Mouse (Mus musculus) spleen, adult 12 weeks (tissue): ENCODE results near the gene a.

Experiments used
- DNase-seq: peaks from one replicate; pipeline ENCODE4 v3.0.0; 2022; ENCODE audit warnings: low spot score

The a gene

DNA sequence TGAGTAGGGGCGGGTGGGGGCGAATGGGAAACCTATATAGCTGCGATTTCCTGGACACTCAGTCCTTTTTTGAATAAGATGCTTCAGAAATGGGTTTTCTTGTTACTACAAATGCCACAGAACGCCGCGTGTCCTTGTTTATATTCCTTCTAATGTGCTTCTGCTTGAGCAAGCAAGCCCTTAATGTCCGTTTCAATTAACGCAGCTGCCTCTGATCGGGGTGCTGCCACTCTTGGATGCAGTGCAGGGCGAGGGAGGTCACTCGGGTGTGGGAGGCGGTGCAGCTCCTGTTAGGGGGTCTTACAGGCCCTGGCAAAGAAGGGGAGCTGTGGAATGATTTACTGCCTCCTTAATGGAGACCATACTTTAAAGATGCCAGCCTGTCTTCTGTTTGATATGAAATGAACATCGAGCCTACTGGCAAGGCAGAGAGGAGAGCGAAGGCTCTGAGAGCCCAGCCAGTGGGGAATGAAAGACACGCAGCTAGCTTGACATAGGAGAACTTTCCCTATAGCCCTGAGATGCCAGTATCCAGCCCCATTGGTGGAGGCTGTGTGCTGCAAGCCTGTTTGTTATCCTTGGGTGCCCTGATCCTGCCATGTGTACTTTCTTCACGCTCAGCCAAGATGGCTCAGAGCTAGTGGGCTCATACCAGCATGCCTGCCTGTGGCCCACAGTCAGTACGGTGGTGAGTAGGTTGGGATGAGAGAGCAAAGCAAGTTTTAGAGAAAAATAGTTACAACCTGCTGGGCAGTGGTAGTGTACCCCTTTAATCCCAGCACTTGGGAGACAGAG, 8.1 kb upstream of the a start:
- DNase-seq, result no peak

DNA sequence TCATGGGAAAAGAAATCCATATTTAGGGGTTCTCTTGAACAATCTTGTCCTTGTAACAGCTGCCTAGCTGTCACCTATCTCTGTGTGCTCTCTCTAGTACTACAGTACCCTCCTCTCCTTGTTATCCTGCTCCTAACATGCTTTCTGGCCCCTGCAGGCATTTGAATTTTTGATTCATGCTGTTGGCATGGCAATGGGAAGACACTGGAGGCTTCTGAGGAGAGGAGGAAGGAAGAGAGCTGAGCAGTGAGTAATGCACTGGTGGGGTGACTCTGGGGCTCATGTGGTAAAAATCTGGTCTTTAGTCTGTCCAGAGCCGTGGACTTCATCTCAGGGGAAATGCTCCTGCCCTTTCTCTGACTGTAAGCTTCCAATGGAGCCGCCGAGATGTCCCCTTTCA, 5.9 kb upstream of the a start:
- no peak for DNase-seq

DNA sequence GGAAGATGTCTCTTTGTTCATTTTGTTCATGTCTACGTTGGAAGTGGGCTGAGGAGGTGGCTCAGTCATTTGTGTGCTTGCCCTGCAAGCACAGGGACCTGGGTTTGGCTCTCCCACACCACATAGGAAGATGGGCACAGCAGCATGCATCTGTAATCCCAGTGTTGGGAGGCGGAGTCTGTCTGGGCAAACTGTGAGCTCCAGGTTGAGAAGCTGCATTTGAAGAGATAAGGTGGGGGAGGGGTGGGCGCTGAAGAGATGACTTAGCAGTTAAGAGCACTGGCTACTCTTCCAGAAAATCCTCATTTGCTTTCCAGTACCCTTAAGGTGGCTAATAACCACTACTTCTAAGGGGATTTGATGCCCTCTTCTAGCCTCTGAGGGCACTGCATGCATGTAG, 5.0 kb upstream of the a start:
- peak; percentile 44 for DNase-seq

DNA sequence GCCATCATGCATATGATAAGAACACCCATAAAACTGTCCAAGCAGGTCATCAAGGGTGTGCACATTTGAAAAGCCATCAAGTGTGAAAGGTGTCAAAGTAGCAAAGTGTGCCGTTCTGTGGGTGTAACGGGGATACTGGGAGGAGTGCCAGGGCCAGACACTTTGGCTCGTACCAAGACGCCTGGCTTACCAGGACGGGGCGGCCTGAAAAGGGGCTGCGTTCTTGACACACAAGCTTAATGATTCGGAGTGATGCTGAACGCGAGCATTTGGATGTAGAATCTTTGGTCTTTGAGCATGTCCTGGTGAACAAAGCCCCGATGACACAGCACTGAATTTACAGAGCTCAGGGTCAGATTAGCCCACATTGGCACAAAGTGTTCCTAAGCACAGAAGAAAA, 4.4 kb upstream of the a start:
- no peak for DNase-seq

- no peak for DNase-seq
Measured at GRCm38 (mm10) chr2:154789381-154789780, 1.8 kb upstream of the a start.

GRCm38 (mm10) chr2:154789977-154790655, 1.1 kb upstream of the a start:
- DNase-seq, result no peak

DNA sequence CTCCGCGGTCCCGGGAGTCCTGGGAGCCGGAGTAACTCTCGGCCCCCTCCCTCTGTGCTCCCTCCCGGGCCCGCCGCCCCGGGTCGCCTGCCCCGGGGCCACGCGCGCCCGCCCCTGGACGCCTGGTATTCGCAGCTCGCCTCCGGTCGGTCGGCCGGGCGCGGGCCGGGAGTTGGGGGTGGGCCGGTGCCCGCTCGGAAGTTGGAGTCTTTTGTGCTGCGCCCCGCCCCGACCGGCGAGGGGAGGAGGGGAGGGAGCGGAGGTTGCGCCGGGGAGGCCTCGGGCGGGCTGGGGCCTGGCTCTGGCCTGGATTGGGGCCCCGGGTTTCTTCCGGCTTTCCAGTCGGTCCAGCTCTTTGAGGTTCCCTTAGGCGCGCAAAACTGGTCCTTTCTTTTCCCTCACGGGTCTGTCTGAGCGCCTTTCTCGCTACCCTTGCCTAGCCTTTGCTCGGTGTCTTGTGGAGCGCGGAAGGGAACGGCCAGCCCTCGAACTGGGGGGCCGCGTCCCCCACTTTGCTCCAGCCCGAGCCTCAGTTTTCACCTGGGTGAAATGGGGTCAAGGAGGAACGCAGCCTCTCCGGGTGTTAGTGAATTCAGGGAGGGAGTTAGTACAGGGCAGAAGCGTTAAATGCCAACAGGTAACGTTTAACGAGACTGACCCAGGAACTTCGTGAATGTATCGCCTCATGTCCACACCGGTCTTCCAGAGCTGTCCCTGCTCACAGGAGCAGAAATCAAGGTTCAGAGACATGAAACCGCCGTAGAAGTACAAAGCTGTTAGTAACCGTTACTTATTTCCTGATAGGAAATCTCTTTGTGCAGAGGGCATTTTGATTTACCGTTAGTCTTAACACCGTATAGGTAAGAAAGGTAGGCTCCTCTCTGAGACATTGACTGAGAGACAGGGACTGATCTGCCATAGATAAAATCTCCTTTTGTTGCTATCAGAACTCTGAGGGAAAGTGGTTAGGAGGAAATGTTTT, 750 bp downstream of the a start:
- peak; percentile 67 for DNase-seq

GRCm38 (mm10) chr2:154803372-154803771, 12.2 kb downstream of the a start:
- no peak for DNase-seq

DNA sequence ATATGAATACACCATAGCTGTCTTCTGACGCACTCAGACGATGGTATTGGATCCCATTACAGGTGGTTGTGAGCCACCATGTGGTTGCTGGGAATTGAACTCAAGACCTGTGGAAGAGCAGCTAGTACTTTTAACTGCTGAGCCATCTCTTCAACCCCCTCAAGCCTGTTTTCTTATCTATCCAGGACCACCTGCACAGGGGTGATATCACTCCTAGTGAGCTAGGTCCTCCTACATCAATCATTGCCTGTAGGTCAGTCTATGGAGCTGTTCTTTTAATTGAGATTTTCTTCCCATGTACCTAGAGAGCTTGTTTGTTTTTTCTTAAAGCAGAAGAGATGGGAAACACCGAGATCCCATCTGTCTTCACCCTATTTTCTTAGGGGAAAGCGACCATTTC, 12.6 kb downstream of the a start:
- DNase-seq, result no peak

GRCm38 (mm10) chr2:154807689-154808088, 16.5 kb downstream of the a start:
- no peak for DNase-seq

DNA sequence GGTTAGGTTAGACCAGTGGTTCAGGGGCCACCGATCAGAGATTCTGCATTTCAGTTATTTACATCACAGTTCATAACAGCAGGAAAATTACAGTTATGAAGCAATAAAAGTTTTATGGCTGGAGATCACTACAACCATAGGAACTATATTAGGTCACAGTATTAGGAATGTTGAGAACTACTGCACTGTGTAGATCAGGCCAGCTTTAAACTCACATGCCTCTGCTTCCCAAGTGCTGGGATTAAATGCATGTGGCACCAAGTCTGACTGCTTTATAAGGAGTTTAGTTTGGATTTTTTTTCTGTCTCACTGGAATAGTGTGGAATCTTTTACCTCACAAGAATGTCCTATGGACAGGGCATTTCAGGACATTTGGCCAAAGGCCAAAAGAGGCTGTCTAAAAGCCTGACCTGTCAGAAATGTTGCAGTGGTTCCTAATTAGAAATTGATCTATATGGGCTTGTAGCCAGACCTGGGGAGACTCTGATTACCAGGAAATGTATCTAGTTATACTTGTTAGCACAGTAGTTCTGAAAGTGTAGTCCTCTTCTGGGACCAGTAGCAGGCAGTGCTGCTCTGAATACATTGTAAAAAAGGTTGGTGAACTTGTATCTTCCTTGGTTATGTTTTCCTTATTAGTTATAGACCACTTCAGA, 18.0 kb downstream of the a start:
- DNase-seq, result no peak

DNA sequence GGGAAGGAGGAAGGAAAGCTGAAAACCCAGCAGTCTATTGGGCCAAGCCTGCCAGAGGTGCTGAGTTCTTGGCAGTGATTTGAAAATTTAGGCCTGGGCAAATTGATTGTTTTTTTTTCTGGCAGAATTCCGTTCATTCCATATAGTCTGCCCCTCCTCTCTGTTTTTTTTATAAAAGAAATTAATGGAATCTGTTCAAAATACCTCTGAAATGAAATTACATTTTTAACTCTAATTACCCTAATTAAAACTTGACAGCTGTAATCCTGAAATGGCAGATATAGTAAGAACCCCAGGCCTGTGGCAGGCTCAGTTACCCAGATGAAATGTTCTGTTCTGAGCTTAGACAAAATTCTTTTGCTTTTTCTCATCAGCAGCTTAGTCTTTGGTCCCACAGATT, 19.6 kb downstream of the a start:
- DNase-seq, result no peak

DNA sequence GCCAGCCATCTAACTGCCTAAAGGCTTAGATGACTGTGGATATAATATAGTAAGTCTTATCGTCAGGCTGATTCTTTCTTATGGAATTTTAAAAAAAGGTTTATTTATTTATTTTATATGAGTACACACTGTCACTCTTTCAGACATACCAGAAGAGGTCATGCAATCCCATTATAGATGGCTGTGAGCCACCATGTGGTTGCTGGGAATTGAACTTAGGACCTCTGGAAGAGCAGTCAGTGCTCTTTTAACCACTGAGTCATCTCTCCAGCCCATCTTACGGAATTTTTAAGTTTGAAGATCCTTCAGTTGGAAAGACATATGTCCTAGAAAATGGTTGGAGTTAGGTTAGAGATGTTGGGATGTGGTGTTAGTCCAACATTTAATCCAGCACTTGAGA, 22.2 kb downstream of the a start:
- DNase-seq, result no peak

DNA sequence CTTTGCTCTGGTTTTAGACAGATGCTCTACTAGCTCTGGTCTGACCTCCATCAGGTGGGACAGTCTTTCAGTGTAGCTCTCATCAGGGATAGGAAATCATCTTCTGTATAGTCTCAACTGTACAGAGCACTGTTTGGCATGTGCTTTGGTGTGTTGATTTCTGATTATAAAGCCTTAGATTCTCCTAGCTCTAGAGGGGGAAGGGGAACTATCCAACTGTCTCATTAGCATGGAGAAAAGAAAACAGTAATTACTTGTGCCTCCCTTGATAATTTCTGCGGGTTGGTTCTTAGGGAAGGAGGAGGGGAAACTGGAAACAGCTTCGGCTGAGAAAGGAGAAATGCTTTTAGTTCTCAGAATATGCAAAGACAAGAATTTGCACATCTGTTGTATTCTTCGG, 25.9 kb downstream of the a start:
- no peak for DNase-seq

GRCm38 (mm10) chr2:154817788-154818187, 26.6 kb downstream of the a start:
- DNase-seq, result no peak

- DNase-seq, result no peak
Measured at GRCm38 (mm10) chr2:154818599-154818998, 27.4 kb downstream of the a start.

DNA sequence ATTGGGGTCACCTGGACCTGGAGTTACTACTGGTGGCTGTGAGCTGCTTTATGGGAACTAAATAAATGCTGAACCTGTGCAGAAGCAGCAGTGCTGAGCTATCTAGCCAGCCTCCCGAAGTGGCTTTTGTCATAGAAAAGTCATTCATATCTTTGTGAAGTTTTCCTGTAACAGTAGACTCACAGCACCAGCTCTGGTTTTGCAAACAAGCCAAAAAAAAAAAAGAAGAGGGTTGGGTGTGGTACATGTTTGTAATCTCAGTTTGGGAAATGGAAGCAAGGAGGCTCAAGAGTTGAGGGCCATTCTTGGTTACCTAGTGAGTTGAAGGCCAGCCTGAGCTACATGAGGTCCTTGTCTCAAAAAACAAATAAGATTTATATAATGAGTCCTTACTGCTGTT, 29.1 kb downstream of the a start:
- no peak for DNase-seq

- DNase-seq, result no peak
Measured at GRCm38 (mm10) chr2:154826054-154826538, 34.9 kb downstream of the a start.

- DNase-seq, result no peak
Measured at GRCm38 (mm10) chr2:154827521-154827920, 36.3 kb downstream of the a start.

- DNase-seq, result no peak
Measured at GRCm38 (mm10) chr2:154832471-154832870, 41.3 kb downstream of the a start.

GRCm38 (mm10) chr2:154834149-154834865, 43.1 kb downstream of the a start:
- DNase-seq, result no peak
